Mouse (Mus musculus): ENCODE measurements around the gene Cnot9. TPM values are rescaled to one million over a fixed set of nuclear protein-coding genes. Genes with fewer than 3 reads are reported as not detected.
"Not testable (repeated sequence)": the region's sequence is repeated elsewhere in the genome, so short reads cannot be mapped to it uniquely, and the experiment has no call there.

Gene Cnot9
- 10 to 100 TPM; 12.0 to 16.3 TPM for total RNA-seq (2021)
- long read RNA-seq, experiment 1, transcript Cnot9-201 (8 exons, 3,268 nt), result major isoform, 11 of 16 reads
- long read RNA-seq, experiment 1, partial matches to known transcripts, result 0 of 16 reads
- long read RNA-seq, experiment 1, other reads (novel, unspliced or antisense), result 5 of 16 reads
- long read RNA-seq, experiment 2, transcript Cnot9-201 (8 exons, 3,268 nt), result major isoform, 6 of 11 reads
- long read RNA-seq, experiment 2, partial matches to known transcripts, result 2 of 11 reads
- long read RNA-seq, experiment 2, other reads (novel, unspliced or antisense), result 3 of 11 reads

DNA sequence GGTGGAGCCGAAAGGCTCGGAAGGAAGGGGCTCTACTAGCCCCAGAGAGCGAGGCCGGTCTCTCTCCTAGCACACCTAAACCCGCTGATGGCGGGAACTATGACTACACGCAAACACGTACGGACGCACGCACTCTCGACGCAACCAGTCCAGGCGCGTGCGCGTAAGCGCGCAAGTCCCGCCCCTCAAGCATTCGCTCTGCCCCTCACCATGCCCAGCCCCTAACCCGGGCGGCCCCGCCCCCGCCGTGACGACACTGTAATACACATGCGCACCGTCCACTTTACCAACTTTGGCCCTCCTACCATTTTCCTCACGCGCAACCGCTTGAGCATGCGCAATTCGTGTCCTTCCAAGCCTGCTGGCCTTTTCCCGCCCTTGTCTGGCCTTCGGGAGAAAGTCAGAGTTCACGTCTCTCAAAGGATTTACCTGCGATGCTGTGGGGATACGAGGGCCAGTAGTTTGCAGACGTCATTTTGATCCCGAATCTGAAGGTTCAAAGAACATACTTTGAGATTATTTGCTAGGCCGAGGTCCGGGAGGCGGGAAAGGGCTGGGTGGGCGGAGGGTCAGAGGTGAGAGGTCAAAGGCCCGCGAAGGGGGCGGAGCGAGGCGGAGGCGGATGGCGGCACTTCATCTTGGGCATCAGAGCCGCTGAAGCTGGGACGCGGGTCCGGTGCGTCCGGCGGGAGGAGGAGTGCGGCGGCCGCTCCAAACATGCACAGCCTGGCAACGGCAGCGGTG lies at the start of gene Cnot9:
Cnot9 (plus strand) TSS at position 338 of the 744 bp plus-strand sequence.
- no peak for TF ChIP-seq CTCF (IDR thresholded peaks at IDR 0.05)
- peak within 1 kb of the TSS; percentile 93 for H3K4me3 ChIP-seq
- intact Hi-C loops (cut with DNase I), result loop anchor here (5.0 kb wide), 2 partner anchors 36 to 81 kb away; partner anchors contain the start of genes Bcs1l, Plcd4, Usp37 and Zfp142
- DNase-seq, result peak; percentile 100
- peak within 1 kb of the TSS; percentile 93 for H3K27ac ChIP-seq

DNA sequence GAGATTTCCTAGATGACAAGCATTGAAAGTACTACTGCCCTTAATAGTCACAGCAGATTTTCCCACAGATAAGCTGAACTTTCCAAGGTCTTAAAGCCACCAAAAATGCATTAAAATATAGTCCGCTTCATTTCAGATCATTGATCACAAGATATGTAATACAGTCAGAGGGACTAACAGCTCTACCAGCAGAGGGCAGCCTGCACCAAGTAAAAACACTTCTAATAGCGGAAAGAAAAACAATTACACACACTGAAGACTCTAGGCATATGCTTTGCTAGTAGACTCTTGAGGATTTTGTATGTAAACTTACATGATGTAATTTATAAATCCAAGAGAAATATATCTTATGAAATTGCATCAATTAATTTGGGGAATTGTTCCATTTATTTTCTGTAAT lies 45.6 kb upstream of the Cnot9 start:
- Histone ChIP-seq H3K4me3 (no peak overlapping the region), H3K27ac (no peak overlapping the region)
- peak; percentile 44 for DNase-seq
- intact Hi-C loops (cut with DNase I), result loop anchor here (5.0 kb wide), 1 partner anchor 302 kb away; no protein-coding TSS in a partner anchor
- peak; percentile 86 for TF ChIP-seq CTCF (IDR thresholded peaks at IDR 0.05)

DNA sequence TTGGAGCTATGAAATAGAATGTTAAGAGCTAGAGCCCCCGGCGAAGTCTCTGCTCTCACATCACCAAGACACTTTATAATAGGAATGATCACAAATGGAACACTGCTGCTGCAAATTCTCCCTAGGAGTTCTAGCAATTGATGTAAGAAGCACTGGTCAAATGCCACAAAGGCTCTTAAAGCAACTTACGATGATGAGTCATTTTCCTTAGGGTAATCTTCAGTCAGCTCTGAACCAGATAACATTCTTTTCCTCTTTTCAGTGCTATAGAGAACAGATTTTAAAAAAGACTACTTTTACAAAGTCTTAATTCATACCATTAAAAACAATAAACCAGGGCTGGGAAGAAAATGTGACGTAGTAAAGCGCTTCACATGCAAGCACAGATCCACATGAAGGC lies 20.1 kb upstream of the Cnot9 start:
- H3K4me3 ChIP-seq, result no peak overlapping the region
- DNase-seq, result no peak
- intact Hi-C loops (cut with DNase I), result no loop called here
- H3K27ac ChIP-seq, result no peak overlapping the region
- no peak for TF ChIP-seq CTCF (IDR thresholded peaks at IDR 0.05)

DNA sequence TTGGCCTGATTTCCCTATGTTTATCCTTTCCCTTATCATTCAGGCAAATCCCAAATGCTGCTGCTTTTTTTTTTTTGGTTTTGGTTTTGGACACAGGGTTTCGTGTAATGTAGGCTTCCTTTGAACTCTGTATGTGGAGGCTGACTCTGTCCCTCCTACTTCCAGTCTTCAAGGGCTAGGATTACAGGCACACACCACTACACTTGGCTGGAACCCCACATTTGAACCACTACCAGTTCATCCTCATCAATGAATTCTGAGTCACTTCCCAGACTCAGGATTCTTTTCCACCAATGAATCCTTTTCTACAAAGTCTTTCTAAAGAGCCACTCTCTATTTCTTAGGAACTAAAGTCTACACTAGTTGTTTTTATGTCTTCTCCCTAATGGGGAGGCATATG lies 4.8 kb upstream of the Cnot9 start:
- intact Hi-C loops (cut with DNase I), result no loop called here
- no peak for DNase-seq
- no peak for TF ChIP-seq CTCF (IDR thresholded peaks at IDR 0.05)
- Histone ChIP-seq H3K4me3 (no peak overlapping the region), H3K27ac (no peak overlapping the region)

DNA sequence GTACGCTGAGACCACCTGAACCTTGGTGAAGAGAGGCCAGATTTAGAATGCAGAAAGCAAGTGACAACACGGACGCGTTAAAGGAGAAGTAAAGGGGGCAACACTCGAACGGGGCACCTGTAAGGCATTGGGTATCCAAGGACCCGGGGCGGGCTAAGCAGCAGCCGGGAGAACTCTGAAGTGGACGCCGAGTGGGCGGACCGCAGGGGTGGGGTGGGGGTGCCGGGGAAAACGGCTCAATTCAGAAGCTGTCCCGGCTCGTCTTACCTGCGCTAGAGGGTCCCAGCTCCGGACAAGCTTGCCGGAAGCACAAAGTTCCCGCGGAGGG lies 501 bp upstream of the Cnot9 start:
- no peak for TF ChIP-seq CTCF (IDR thresholded peaks at IDR 0.05)
- no peak for DNase-seq
- peak overlapping the region; percentile 93 for H3K4me3 ChIP-seq
- intact Hi-C loops (cut with DNase I), result loop anchor here (5.0 kb wide), 2 partner anchors 37 to 82 kb away; partner anchors contain the start of genes Bcs1l, Plcd4, Usp37 and Zfp142
- peak overlapping the region; percentile 93 for H3K27ac ChIP-seq

DNA sequence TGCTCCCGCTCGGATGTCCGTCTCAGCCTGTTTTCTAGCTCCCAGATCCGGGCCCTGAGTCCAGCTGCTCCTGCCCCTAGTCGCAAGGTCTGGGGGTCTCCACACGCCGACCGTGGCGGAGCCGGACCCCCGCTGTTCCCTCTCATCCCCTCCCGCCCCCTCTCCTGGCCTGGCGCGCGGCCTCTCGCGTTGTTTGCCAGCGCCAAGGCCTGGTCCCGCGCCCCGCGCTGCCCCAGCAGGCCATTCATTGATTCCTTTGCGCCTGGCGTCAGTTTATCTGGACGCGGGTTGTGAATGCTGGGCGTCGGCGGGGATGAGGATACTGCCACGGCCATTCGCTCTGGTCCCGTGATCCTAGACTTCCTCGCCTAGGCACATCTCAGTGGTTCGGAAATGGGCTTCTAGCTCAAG lies 618 bp downstream of the Cnot9 start:
- no peak for DNase-seq
- TF ChIP-seq CTCF (IDR thresholded peaks at IDR 0.05), result no peak
- peak overlapping the region; percentile 93 for H3K27ac ChIP-seq
- intact Hi-C loops (cut with DNase I), result loop anchor here (5.0 kb wide), 2 partner anchors 36 to 81 kb away; partner anchors contain the start of genes Bcs1l, Plcd4, Usp37 and Zfp142
- H3K4me3 ChIP-seq, result peak overlapping the region; percentile 93

DNA sequence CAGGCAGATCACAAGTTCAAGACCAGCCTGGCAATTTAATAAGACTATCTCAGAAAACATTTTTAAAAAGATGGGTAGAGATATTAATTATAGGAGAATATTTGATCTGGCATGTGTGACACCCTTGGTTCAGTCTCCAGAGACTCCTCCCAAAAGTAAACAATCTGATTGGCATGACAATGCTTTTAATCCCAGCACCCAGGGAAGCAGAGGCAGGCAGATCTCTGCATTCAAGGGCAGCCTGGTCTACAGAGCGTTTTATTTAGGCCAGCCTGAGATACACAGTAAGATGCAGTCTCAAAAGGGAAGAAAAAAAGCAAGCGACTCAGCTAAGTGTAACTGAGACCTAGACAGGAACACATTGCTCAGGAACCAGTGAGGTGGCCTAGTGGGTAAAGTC lies 1.9 kb downstream of the Cnot9 start:
- no peak for TF ChIP-seq CTCF (IDR thresholded peaks at IDR 0.05)
- intact Hi-C loops (cut with DNase I), result loop anchor here (5.0 kb wide), 2 partner anchors 35 to 80 kb away; partner anchors contain the start of genes Bcs1l, Plcd4, Usp37 and Zfp142
- H3K27ac ChIP-seq, result no peak overlapping the region
- DNase-seq, result no peak
- H3K4me3 ChIP-seq, result peak overlapping the region; percentile 93; the same call in 1 of the 2 replicates

DNA sequence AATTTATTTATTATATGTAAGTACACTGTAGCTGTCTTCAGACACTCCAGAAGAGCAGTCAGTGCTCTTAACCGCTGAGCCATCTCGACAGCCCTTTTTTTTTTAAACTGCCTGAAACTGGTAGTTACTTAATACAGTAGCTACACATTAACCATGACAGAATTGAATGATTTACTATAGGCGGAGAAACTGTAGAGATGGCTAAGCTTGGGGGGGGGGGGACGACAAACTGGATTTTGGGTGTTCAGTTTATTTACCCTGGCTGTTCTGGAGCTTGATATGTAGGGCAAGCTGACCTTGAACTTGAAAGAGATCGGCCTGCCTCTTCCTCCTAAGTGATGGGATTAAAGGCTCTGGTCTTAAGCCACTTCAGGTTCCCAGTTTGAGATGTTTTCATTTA lies 5.4 kb downstream of the Cnot9 start:
- intact Hi-C loops (cut with DNase I), result no loop called here
- H3K4me3 ChIP-seq, result no peak overlapping the region
- TF ChIP-seq CTCF (IDR thresholded peaks at IDR 0.05), result no peak
- no peak overlapping the region for H3K27ac ChIP-seq
- no peak for DNase-seq

DNA sequence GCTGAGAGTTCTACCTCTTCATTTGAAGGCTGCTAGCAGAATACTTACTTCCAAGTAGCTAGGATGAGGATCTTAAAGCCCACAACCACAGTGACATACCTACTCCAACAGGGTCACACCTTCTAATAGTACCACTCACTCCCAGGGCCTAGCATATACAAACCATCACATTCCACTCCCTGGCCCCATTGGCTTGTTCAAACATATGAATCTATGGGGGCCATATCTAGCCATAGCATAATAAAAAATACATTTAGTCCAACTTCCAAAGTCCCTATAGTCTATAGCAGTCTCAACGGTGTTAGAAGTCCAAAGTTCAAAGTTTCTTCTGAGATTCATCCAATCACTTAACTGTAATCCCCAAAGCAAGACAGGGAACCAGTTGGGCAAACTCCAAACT lies 7.1 kb downstream of the Cnot9 start:
- H3K4me3 ChIP-seq; H3K27ac ChIP-seq; DNase-seq; intact Hi-C loops (cut with DNase I): not testable (repeated sequence)

DNA sequence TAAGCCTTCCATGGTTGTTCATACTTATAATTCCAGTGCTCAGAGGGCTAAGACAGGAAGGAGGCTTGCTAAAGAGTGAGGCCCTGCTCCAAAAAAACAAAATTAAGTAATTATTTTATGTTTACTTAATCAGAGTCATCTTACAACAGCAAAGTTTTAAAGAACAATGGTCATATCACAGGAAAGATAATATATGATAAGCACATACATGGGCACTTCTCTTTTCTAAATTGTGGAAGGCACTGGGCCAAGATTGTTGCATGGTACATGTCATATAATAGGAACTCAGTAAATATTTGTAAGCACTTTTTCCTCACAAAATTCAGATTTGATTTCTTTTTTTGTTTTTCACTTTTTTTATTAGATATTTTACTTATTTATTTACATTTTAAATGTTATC lies 14.0 kb downstream of the Cnot9 start:
- H3K4me3 ChIP-seq, result no peak overlapping the region
- DNase-seq, result no peak
- TF ChIP-seq CTCF (IDR thresholded peaks at IDR 0.05), result no peak
- H3K27ac ChIP-seq, result no peak overlapping the region
- intact Hi-C loops (cut with DNase I), result no loop called here

DNA sequence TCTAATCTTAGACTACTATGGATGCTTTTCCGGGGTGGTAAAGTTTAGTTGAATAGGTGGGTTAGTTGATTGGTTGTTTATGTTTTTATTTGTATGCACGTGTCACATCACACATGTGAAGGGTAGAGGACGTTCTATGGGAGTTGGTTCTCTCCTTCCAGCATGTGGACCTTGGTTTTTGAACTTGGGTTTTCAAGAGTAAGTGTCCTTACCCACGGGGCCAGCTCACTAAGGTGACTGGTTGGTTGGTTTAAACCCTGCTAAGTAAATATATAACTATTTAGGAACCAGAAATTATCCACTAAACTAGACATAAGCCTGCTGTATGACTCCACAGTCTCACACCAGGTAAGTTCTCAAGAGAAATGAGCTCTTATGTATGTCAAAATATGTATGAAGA lies 18.9 kb downstream of the Cnot9 start:
- no peak for TF ChIP-seq CTCF (IDR thresholded peaks at IDR 0.05)
- no peak for DNase-seq
- intact Hi-C loops (cut with DNase I), result no loop called here
- Histone ChIP-seq H3K4me3 (no peak overlapping the region), H3K27ac (no peak overlapping the region)

DNA sequence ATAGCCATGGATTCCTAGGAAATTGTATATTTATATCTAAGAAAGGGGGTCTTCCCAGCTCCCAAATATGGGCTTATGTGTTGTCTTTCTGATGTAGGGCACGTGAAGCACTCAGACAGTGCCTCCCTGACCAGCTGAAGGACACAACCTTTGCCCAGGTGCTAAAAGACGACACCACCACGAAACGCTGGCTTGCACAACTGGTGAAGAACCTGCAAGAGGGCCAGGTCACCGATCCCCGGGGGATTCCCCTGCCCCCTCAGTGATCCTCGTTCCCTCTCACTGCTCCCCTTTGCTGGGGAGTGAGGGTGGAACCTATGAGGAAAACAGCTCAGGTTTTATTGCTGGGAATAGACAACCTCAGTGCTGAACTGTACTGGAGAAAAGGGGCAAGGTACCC lies 22.7 kb downstream of the Cnot9 start:
- intact Hi-C loops (cut with DNase I), result no loop called here
- H3K4me3 ChIP-seq, result no peak overlapping the region
- no peak for TF ChIP-seq CTCF (IDR thresholded peaks at IDR 0.05)
- no peak overlapping the region for H3K27ac ChIP-seq
- no peak for DNase-seq

DNA sequence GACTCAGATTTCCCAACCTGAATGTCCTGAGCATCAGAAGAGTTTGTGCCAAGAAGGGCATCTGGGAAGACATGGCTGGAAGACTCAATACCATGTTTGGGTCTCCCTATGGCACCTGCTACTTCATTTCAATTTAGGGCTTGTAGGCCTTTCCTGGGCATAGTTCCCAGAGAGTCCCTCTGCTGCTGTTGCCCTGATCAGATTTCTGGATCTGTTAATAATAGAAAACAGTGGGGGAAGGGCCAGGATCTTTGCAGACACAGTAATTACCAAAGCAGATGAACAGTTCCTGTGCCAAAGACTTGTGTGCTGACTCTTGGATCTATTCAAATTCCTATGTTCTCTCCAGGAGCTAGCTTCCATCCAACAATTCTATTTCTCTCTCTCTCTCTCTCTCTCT lies 32.8 kb downstream of the Cnot9 start:
- peak; percentile 75 for DNase-seq
- intact Hi-C loops (cut with DNase I), result loop anchor here (5.0 kb wide), 1 partner anchor 214 kb away; no protein-coding TSS in a partner anchor
- peak overlapping the region; percentile 91 for H3K27ac ChIP-seq
- no peak for TF ChIP-seq CTCF (IDR thresholded peaks at IDR 0.05)
- H3K4me3 ChIP-seq, result peak overlapping the region; percentile 36

All from gastrocnemius, adult 2 months (tissue).